In genomic region chrX:12916684-12917083, GRCm38 (mm10) we compare ENCODE assay signal across 7 mouse cellular contexts.
DNase-seq lines count a peak whose midpoint lies in the region; ATAC-seq and TF ChIP-seq lines count a peak whose summit lies in the region.

No protein-coding gene starts in this region.

- peak overlapping the region; percentile 30; the same call in 1 of the 2 replicates for H3K4me2 ChIP-seq in intestine, postnatal 0 days (replicated peaks; ENCODE audit: low read depth)
- peak overlapping the region; percentile 46 for H3K4me2 ChIP-seq in neural tube, embryonic 15.5 days

- no peaks in the 10 kb centered on the region for H3K9me3 ChIP-seq in forebrain, embryonic 10.5 days
- no peaks in the 10 kb centered on the region for H3K9me3 ChIP-seq in intestine, postnatal 0 days (ENCODE audit: control insufficient read depth)
- H3K9me3 ChIP-seq in neural tube, embryonic 15.5 days (replicated peaks), result no peaks in the 10 kb centered on the region

- no peaks in the 10 kb centered on the region for H3K36me3 ChIP-seq in forebrain, embryonic 10.5 days (replicated peaks)
- no peaks in the 10 kb centered on the region for H3K36me3 ChIP-seq in intestine, postnatal 0 days (ENCODE audit: control insufficient read depth, insufficient read depth)
- no peaks in the 10 kb centered on the region for H3K36me3 ChIP-seq in neural tube, embryonic 15.5 days
- no peaks in the 10 kb centered on the region for H3K36me3 ChIP-seq in thymus, adult 2 months (ENCODE audit: control insufficient read depth, insufficient read depth, low read length)

- no peak for TF ChIP-seq CTCF in lung, adult 2 months (IDR thresholded peaks at IDR 0.05; ENCODE audit: insufficient read depth, low read length)
- no peak for TF ChIP-seq CTCF in intestine, postnatal 0 days (IDR thresholded peaks at IDR 0.05; ENCODE audit: low read depth)
- TF ChIP-seq CTCF in thymus, adult 2 months (IDR thresholded peaks at IDR 0.05; ENCODE audit: borderline replicate concordance, control insufficient read depth, extremely low read depth, insufficient read depth, low read length, poor library complexity), result no peak

- DNase-seq in lung, adult 2 months, result peak; percentile 5
- no peak for DNase-seq in lung, postnatal 36 days
- DNase-seq in forebrain, embryonic 10.5 days (ENCODE audit: extremely low spot score, low spot score), result no peak
- DNase-seq in T-cell, adult 2 months (ENCODE audit: low spot score), result no peak
- DNase-seq in thymus, adult 2 months, result no peak

- 47% methylated on average over 11 of the region's 11 CpGs for WGBS in lung, adult 2 months
- 21% methylated on average over 11 of the region's 11 CpGs for WGBS in forebrain, embryonic 10.5 days
- 37% methylated on average over 11 of the region's 11 CpGs for WGBS in intestine, postnatal 0 days
- 27% methylated on average over 11 of the region's 11 CpGs for WGBS in neural tube, embryonic 15.5 days
- WGBS in thymus, adult 2 months, result 90% methylated on average over 11 of the region's 11 CpGs

- peak overlapping the region; percentile 8 for H3K4me3 ChIP-seq in lung, adult 2 months (replicated peaks; ENCODE audit: extremely low read depth, low read depth, low read length)
- H3K4me3 ChIP-seq in forebrain, embryonic 10.5 days, result peak overlapping the region; percentile 28
- no peak overlapping the region for H3K4me3 ChIP-seq in intestine, postnatal 0 days (ENCODE audit: low read depth, low read length)
- H3K4me3 ChIP-seq in neural tube, embryonic 15.5 days (replicated peaks), result no peak overlapping the region; the same call in 1 of the 2 replicates
- no peak overlapping the region for H3K4me3 ChIP-seq in thymus, adult 2 months (ENCODE audit: control insufficient read depth, insufficient read depth, low read length)

- no peaks in the 10 kb centered on the region for H3K4me1 ChIP-seq in lung, adult 2 months (ENCODE audit: control insufficient read depth, insufficient read depth, low read length)
- H3K4me1 ChIP-seq in forebrain, embryonic 10.5 days, result peaks cover 11% of the 10 kb centered on the region
- H3K4me1 ChIP-seq in intestine, postnatal 0 days (replicated peaks; ENCODE audit: control insufficient read depth, insufficient read depth, low read length), result no peaks in the 10 kb centered on the region
- H3K4me1 ChIP-seq in neural tube, embryonic 15.5 days, result no peaks in the 10 kb centered on the region
- no peaks in the 10 kb centered on the region for H3K4me1 ChIP-seq in thymus, adult 2 months (replicated peaks; ENCODE audit: control insufficient read depth, insufficient read depth, low read length)

- no peak for TF ChIP-seq POLR2A in lung, adult 2 months (IDR thresholded peaks at IDR 0.05; ENCODE audit: borderline replicate concordance, extremely low read depth, low read depth, low read length)
- no peak for TF ChIP-seq POLR2A in thymus, adult 2 months (IDR thresholded peaks at IDR 0.05; ENCODE audit: control insufficient read depth, extremely low read depth, insufficient read depth, low read length, poor library complexity)

- no peak overlapping the region for H3K27ac ChIP-seq in forebrain, embryonic 10.5 days
- no peak overlapping the region for H3K27ac ChIP-seq in intestine, postnatal 0 days (ENCODE audit: low read depth, low read length)
- no peak overlapping the region for H3K27ac ChIP-seq in neural tube, embryonic 15.5 days (replicated peaks)
- no peak overlapping the region for H3K27ac ChIP-seq in thymus, adult 2 months (ENCODE audit: control insufficient read depth, insufficient read depth, low read length)

- peaks cover 23% of the 10 kb centered on the region for H3K27me3 ChIP-seq in forebrain, embryonic 10.5 days (ENCODE audit: poor library complexity, severe bottlenecking)
- H3K27me3 ChIP-seq in intestine, postnatal 0 days (replicated peaks; ENCODE audit: control insufficient read depth, insufficient read depth, low read length), result no peaks in the 10 kb centered on the region
- H3K27me3 ChIP-seq in neural tube, embryonic 15.5 days (replicated peaks), result no peaks in the 10 kb centered on the region
- H3K27me3 ChIP-seq in thymus, adult 2 months (ENCODE audit: control insufficient read depth, insufficient read depth, low read length), result no peaks in the 10 kb centered on the region

- ATAC-seq in intestine, postnatal 0 days, result no peak
- no peak for ATAC-seq in neural tube, embryonic 15.5 days (ENCODE audit: low FRiP score)

- no peak overlapping the region for H3K9ac ChIP-seq in intestine, postnatal 0 days (ENCODE audit: low read depth, low read length)
- H3K9ac ChIP-seq in neural tube, embryonic 15.5 days (replicated peaks), result no peak overlapping the region

Comparison
In these comparisons a context has a peak if more than half of its experiments do, and no peak if none do; other contexts are left out.
1. H3K4me3 ChIP-seq: peak in lung, adult 2 months (single experiment) and forebrain, embryonic 10.5 days (single experiment); none in intestine, postnatal 0 days (single experiment), neural tube, embryonic 15.5 days (single experiment) and thymus, adult 2 months (single experiment).